Mouse (Mus musculus) heart, postnatal 0 days (tissue): ENCODE measurements around the gene Atox1.

Experiments
- CTCF ChIP-seq: IDR thresholded peaks from 2 replicates; pipeline ENCODE4 v1.5.1; 2016; ENCODE audit warnings: antibody characterized with exemption, control low read depth, low read depth
- EP300 ChIP-seq: IDR thresholded peaks from 2 replicates; pipeline ENCODE4 v1.6.1; 2016; ENCODE audit warnings: antibody characterized with exemption, low read depth

DNA sequence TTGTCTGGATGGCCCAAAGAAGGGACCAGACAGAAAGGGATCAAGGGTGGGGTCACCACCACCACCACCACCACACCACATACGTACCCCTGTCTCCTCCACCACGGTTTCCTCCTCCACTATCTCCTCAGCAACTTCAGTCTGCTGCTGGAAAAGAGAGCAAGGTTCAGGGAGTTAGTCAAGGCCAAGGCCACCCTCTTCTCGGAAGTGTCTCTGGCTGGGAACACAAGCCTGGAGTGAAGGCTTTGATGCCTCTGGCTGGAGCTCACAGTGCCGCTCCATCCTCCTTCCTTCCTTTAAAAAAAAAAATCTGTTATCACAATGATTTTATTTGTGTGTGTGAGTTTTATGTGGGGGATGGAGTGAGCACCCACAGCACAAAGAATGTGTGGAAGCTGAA, 53.9 kb downstream of the Atox1 start:
- TF ChIP-seq EP300 (no peak), CTCF (no peak)
